Mouse (Mus musculus): Measurements from ENCODE around the gene Gm8020. TPM values are rescaled to one million over a fixed set of nuclear protein-coding genes. Genes with fewer than 3 reads are reported as not detected.
"Not testable (repeated sequence)": the region's sequence is repeated elsewhere in the genome, so short reads cannot be mapped to it uniquely, and the experiment has no call there.

Gm8020 gene
- not detected in 2 replicates for polyA plus RNA-seq (2015; fragmentation: Nextera tagmentation; extraction: Ambion mirVana)

DNA sequence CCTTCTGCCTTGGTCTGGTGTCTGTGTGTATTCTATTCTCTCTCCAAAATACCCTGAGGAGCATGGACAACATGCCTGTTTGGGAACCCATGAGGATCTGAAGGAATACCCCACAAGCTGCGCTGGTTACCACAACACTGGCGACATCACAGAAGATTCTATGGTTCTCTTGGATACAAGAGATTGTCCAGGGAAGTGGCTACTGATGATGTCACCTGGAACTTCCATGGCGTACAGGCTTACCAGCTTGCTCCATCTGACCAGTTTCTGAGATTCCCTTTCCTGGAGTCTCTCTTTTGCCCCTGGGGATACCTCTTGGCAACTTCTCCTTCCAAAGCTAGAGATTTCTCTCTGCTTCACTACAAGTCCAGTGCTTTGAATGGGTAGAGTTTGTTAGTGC is at the start of gene Gm8020:
Gene Gm8020, minus strand, starts transcription at position 101 of the 400 bp plus-strand sequence.
- not testable (repeated sequence) for ATAC-seq (ENCODE audit: extremely low read depth, insufficient number of reproducible peaks, low FRiP score, low TSS enrichment)

GRCm38 (mm10) chr14:42543170-42543701 is 41.1 kb upstream of the Gm8020 start:
- H3K27ac ChIP-seq (replicated peaks); ATAC-seq (ENCODE audit: extremely low read depth, insufficient number of reproducible peaks, low FRiP score, low TSS enrichment): not testable (repeated sequence)
- WGBS = 6% methylated on average over 28 of the region's 31 CpGs

More for the DNA sequence above, at the start of gene Gm8020:
- H3K4me1 ChIP-seq; H3K9me3 ChIP-seq; H3K9ac ChIP-seq; H3K27ac ChIP-seq (replicated peaks); H3K36me3 ChIP-seq; H3K4me2 ChIP-seq; H3K4me3 ChIP-seq; H3K27me3 ChIP-seq (replicated peaks): not testable (repeated sequence)
- 60% methylated on average over 1 of the region's 3 CpGs for WGBS

DNA sequence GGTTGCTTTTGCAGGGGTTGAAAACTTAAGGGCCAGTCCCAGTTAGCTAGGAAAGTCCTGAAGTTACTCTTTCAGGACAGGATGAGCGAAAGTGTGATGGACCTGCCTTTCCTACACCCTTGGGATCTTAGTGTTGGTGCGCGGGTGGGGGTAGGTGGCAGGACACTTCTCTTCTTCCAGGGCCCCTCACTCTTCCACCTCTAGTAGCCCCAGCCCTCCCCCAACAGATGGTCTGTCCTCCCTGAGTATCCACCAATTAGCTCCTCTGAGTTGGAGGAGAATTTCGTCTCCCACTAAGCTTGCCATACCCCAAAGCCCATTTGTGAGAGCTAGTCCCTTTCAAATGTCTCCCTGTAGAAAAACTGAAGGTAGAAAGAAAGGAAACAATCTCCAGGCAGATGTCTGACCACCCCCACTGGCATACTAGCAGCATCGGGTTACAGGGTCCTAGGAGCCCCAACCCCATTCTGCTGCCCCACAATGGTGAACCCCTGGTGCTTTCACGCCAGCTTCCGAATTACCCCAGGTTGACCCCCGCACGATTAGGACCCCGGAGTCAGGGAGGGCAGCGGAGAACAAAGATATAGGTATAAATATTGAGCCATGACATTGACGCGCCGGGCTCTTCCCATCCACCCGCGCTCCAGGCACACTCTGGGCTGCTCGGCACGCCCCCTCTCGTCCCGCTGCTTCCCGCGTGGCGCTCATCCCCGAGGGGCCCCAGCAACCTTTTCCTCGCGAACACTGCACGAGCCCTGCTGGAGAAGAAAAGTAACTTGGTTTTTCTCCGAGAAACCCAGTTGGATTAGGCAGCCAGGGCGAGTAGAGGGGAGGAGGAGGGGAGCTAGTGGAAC is 40.4 kb upstream of the Gm8020 start:
- not testable (repeated sequence) for H3K36me3 ChIP-seq, H3K4me2 ChIP-seq

More at GRCm38 (mm10) chr14:42543170-42543701, 41.1 kb upstream of the Gm8020 start:
- H3K4me3 ChIP-seq; H3K4me2 ChIP-seq; H3K27me3 ChIP-seq (replicated peaks); H3K9me3 ChIP-seq; H3K4me1 ChIP-seq; H3K36me3 ChIP-seq; H3K9ac ChIP-seq: not testable (repeated sequence)

DNA sequence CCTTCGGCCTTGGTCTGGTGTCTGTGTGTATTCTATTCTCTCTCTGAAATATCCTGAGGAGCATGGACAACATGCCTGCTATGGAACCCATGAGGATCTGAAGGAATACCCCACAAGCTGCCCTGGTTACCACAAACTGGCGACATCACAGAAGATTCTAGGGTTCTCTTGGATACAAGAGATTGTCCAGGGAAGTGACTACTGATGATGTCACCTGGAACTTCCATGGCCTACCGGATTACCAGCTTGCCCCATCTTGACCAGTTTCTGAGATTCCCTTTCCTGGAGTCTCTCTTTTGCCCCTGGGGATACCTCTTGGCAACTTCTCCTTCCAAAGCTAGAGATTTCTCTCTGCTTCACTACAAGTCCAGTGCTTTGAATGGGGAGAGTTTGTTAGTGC is 22.0 kb upstream of the Gm8020 start, which contains the start of gene Gm8024:
Gene Gm8024, minus strand, starts transcription at position 101 of the 400 bp plus-strand sequence.
- not testable (repeated sequence) for H3K27me3 ChIP-seq (replicated peaks); H3K9ac ChIP-seq; H3K27ac ChIP-seq (replicated peaks); H3K4me1 ChIP-seq; H3K4me3 ChIP-seq; H3K4me2 ChIP-seq; H3K36me3 ChIP-seq; H3K9me3 ChIP-seq; ATAC-seq (ENCODE audit: extremely low read depth, insufficient number of reproducible peaks, low FRiP score, low TSS enrichment)
- WGBS = 86% methylated on average over 1 of the region's 3 CpGs

More for the DNA sequence above, 40.4 kb upstream of the Gm8020 start:
- H3K27me3 ChIP-seq (replicated peaks); H3K4me1 ChIP-seq; H3K4me3 ChIP-seq; H3K9ac ChIP-seq; H3K27ac ChIP-seq (replicated peaks); H3K9me3 ChIP-seq; ATAC-seq (ENCODE audit: extremely low read depth, insufficient number of reproducible peaks, low FRiP score, low TSS enrichment): not testable (repeated sequence)
- 11% methylated on average over 23 of the region's 29 CpGs for WGBS

DNA sequence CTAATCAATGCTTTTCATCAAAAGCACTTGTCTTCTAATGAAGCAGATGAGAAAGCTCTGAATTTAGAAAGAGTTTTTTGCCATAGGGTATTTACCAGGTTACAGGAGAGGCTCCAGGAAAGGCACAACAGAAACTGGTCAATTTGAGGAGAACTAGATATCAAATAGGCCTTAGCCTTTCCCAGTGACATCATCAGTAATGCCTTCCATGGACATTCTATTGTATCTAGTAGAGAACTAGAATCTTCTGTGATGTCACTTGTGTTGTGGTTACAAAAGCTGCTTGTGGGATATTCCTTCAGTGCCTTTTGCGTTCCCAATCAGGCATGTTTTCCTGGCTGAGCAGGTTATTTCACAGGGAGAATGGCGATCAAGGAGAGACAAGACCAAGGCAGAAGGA is 38.6 kb downstream of the Gm8020 start, which contains the start of gene Gm8011:
Gene Gm8011, plus strand, starts transcription at position 301 of the 400 bp plus-strand sequence.
- H3K9me3 ChIP-seq; H3K36me3 ChIP-seq; H3K4me1 ChIP-seq; H3K27me3 ChIP-seq (replicated peaks); ATAC-seq (ENCODE audit: extremely low read depth, insufficient number of reproducible peaks, low FRiP score, low TSS enrichment); H3K4me3 ChIP-seq; H3K27ac ChIP-seq (replicated peaks); H3K4me2 ChIP-seq; H3K9ac ChIP-seq: not testable (repeated sequence)
- WGBS = 40% methylated on average over 2 of the region's 2 CpGs

Other genes starting within 250 kb of the Gm8020 start
- not detected in 2 replicates for gene Gm17026, start 242.3 kb downstream of the Gm8020 start, polyA plus RNA-seq (2015; fragmentation: Nextera tagmentation; extraction: Ambion mirVana)
- gene Gm9611, start 205.0 kb downstream of the Gm8020 start, polyA plus RNA-seq (2015; fragmentation: Nextera tagmentation; extraction: Ambion mirVana) = not detected in 2 replicates
- gene Gm7995, start 192.1 kb downstream of the Gm8020 start, polyA plus RNA-seq (2015; fragmentation: Nextera tagmentation; extraction: Ambion mirVana) = not detected in 2 replicates
- gene Gm8005, start 62.7 kb downstream of the Gm8020 start, polyA plus RNA-seq (2015; fragmentation: Nextera tagmentation; extraction: Ambion mirVana) = not detected in 2 replicates
- not detected in 2 replicates for gene Gm8011, start 38.5 kb downstream of the Gm8020 start, polyA plus RNA-seq (2015; fragmentation: Nextera tagmentation; extraction: Ambion mirVana)
- not detected in 2 replicates for gene Gm8024, start 21.9 kb upstream of the Gm8020 start, polyA plus RNA-seq (2015; fragmentation: Nextera tagmentation; extraction: Ambion mirVana)
- gene Gm17124, start 97.5 kb upstream of the Gm8020 start, polyA plus RNA-seq (2015; fragmentation: Nextera tagmentation; extraction: Ambion mirVana) = not detected in 2 replicates
- gene Gm3633, start 139.6 kb upstream of the Gm8020 start, polyA plus RNA-seq (2015; fragmentation: Nextera tagmentation; extraction: Ambion mirVana) = not detected in 2 replicates
- not detected in 2 replicates for gene Gm10378, start 153.6 kb upstream of the Gm8020 start, polyA plus RNA-seq (2015; fragmentation: Nextera tagmentation; extraction: Ambion mirVana)